Mouse (Mus musculus): ENCODE results near the gene Srbd1.

Gene Srbd1

DNA sequence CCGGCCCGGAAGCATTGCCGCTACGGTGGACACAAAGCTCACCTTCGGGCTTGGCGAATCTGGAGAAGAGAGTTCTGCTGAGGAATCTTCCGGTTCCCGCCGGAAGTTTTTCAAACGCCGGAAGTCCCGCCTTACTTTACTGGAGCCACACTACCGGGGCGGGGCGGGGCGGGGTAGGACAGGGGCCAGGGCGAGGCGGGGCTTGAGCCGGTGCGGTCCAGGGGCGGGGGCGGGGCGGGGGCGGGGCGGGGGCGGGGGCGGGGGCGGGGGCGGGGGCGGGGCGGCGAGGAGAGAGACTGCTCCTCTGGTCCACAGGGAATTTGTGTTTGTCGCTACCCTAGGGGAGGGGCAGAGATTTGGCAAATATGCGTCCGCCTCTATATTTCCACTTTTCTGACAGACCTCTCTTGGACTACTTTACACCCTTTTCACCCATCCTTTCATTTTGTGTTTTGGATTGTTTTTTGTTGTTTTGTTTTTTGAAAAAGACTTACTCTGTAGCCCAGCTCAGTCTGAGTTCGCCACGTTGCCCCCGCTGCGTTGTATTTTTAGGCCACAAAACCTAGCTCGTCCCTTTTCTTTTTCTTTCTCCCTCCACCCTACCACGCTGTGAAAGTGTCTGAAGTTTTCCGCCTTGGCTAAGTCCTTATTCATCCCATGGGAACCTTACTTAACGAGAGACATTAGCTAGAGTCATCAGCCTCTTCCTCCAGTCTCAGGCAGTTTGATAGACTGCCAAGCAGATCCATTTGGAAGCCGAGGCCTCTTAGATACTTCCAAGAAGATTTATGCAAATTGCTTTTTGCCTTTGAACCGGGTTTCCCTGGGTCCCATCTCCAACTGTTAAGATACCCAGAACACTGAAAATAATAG lies at the start of gene Srbd1:
Gene Srbd1 (minus strand): TSS at position 97 of the 873 bp plus-strand sequence.
- DNase-seq (ENCODE audit: low spot score): peak; percentile 80

DNA sequence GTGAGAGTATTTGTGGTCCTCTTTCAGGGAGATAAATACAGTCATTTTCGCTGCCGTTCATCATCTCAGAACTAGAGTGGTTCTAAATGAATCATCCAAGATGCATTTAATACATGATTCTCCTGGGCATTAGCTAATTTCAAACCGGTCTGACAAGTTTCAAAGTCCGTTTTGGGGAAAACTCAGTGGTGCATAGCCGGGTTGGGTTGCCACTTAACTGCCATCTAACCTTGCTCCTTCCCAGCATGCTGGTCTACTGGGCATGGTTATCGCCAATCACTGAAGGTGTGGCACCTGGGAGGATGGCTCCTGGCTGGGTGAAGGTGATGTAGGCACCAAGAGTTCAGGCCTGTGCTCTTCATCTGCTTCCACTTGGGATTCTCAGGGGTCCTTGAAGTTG lies 49.0 kb upstream of the Srbd1 start:
- DNase-seq (ENCODE audit: low spot score): no peak

DNA sequence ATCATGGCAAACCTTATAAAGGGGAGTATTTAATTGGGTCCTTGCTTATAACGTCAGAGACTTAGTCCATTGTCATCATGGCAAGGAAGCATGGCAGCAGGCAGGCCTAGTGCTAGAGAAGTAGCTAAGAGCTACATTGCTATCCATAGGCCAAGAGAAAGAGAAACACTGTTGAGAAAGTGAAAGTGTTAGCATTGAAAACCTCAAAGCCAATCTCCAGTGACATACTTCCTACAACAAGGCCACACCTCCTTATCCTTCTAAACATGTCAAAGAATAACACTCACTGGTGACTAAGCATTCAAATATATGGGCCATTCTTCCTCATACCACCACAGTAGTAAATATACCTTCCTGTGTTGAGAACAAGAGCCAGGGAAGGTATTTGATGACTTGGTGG lies 42.8 kb upstream of the Srbd1 start:
- no peak for DNase-seq (ENCODE audit: low spot score)

- DNase-seq (ENCODE audit: low spot score): peak; percentile 59
Measured at GRCm38 (mm10) chr17:86185584-86185983, 40.6 kb upstream of the Srbd1 start.

DNA sequence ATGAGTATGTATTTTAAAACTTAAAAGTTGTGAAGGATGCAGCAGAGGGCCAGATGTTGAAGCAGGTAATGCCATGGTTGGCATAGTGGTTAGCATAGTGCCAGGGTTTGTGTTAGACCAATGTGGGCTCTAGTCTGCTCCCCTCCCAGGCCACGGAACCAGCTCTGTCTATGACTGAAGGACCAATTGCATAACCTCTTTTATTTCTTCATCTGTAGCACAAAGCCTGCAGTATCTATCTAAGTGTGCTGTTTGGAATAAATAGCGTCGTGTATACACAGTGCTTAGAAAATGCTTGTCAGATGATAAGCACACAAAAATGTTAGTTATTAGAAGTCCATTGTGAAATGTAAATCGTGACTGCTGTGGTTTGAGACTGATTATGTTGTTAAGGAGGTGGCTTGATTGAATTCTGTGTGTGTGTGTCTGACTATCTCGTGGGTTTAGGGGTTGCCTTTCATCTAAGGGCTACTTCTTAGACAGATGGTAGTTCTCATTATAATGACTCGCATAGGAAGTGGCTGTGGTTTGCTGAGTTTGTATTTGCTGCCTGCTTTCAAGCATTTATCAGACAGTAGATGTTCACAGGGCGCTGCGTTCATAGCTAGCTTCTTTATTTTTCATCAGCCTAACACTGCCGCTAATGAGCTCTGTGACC lies 39.7 kb upstream of the Srbd1 start:
- no peak for DNase-seq (ENCODE audit: low spot score)

- DNase-seq (ENCODE audit: low spot score): no peak
Measured at GRCm38 (mm10) chr17:86183788-86184187, 38.8 kb upstream of the Srbd1 start.

DNA sequence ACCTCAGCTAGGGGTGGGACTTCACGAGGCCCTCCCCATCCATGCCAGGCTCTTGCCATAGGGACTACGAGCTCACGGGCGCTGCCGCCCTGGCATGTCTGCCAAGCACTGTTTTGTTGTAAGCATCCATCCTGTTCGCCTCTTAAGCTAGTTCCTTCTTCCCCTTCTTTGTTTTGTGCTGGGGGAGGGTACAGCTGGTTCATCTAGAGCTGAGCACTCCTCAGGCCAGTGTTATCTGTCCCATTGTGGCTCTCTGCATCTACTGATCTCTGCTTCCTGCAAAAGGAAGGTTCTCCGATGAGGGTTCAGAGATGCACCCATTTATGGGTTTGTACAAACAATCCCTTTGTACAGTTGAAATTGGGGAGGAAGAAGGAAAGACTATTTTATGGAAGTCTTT lies 31.7 kb upstream of the Srbd1 start:
- no peak for DNase-seq (ENCODE audit: low spot score)

GRCm38 (mm10) chr17:86175516-86175915 lies 30.5 kb upstream of the Srbd1 start:
- no peak for DNase-seq (ENCODE audit: low spot score)

GRCm38 (mm10) chr17:86170164-86170958 lies 25.4 kb upstream of the Srbd1 start:
- no peak for DNase-seq (ENCODE audit: low spot score)

GRCm38 (mm10) chr17:86169092-86169491 lies 24.1 kb upstream of the Srbd1 start:
- DNase-seq (ENCODE audit: low spot score): no peak

GRCm38 (mm10) chr17:86168231-86168981 lies 23.4 kb upstream of the Srbd1 start:
- DNase-seq (ENCODE audit: low spot score): no peak

- DNase-seq (ENCODE audit: low spot score): peak; percentile 74
Measured at GRCm38 (mm10) chr17:86167320-86168230, 22.6 kb upstream of the Srbd1 start, which contains the start of gene Prkce. TSS of gene Prkce (plus strand) at chr17:86167785.

DNA sequence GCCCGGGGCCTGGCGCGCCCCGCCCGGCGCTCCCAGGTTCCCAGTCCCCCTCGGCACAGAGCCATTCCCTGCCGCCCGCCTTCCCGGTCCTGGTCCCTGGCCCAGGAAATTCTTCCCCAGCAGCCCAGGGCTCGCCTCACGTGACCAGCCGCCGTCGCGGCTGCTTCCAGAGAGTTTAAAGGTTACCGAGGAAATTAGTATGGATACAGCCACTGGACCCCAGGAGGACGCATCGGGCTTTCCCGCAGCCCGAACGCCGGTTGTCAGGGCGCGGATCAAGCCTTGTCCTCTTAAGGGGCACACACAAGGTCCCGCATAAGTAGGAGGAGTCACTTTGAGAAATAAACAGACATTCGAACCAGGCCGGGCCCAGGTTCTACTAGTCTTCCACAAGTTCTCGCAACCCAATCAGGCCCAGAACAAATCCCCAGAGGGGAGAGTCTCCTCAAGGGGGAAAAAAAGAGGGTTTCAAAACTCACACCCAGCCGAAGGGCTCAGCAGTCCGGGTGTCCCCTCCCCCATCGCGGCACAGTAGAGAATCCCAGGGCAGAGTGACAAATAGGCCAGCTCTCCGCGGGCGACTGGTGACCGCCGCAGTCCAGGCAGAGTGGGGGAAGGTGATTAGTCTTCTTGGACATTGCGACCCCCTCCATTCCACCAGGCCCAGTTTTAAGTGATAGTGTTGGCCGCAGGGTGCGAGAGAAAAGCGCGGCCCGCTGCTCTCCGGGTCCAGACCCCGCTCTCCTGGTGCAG lies 21.8 kb upstream of the Srbd1 start:
- peak; percentile 79 for DNase-seq (ENCODE audit: low spot score)

DNA sequence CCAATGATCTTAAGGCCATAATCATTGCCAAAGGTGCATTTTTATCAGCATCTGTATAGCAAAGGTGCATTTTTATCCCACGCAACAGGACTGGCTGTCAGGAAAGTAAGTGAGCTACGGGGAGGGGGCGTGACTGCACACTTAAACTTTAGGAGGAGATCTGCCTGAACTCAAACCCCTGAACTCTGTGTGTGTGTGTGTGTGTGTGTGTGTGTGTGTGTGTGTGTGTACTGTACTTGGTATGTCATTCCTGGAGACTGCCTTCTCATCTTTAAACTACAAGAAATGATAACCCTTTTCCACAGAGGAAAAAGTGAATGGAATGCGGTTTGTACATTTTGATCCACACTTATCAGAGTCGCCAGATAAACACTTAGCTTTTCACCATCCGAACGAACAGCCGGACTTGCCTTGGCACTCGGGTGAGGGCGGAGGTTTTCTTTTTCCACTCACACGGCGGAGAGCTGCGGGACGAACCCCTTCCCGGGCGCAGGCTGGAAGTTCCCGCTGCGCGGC lies 21.1 kb upstream of the Srbd1 start:
- DNase-seq (ENCODE audit: low spot score): no peak

GRCm38 (mm10) chr17:86164416-86164815 lies 19.4 kb upstream of the Srbd1 start:
- no peak for DNase-seq (ENCODE audit: low spot score)

GRCm38 (mm10) chr17:86162672-86163071 lies 17.7 kb upstream of the Srbd1 start:
- DNase-seq (ENCODE audit: low spot score): no peak

- no peak for DNase-seq (ENCODE audit: low spot score)
Measured at GRCm38 (mm10) chr17:86156999-86157398, 12.0 kb upstream of the Srbd1 start.

GRCm38 (mm10) chr17:86150867-86151348 lies 5.9 kb upstream of the Srbd1 start:
- peak; percentile 50 for DNase-seq (ENCODE audit: low spot score)

DNA sequence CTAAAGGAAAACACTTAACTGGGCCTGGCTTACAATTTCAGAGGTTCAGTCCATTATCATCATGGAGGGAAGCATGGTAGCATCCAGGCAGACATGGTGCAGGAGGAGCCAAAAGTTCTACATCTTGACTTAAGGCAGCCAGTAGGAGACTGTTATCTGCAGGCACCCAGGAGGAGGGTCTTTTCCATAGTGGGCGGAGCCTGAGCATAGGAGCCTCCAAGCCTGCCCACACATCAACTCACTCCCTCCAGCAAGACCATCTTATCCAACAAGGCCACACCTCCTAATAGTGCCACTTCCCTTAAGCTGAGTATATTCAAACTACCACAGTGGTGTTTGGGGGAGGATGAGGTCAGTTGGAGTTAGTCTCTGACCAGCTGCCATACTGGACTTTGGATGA lies 4.8 kb upstream of the Srbd1 start:
- no peak for DNase-seq (ENCODE audit: low spot score)
